Mouse (Mus musculus): ENCODE results near the gene Gatad2b. TPM values are rescaled to one million over a fixed set of nuclear protein-coding genes. Genes with fewer than 3 reads are reported as not detected.
"Not testable (repeated sequence)": the region's sequence is repeated elsewhere in the genome, so short reads cannot be mapped to it uniquely, and the experiment has no call there.

Gene Gatad2b
- 14.3 and 15.6 TPM in 2 replicates for polyA plus RNA-seq (2016; fragmentation: Nextera tagmentation; extraction: Ambion mirVana)

GRCm38 (mm10) chr3:90292345-90293275, at the start of gene Gatad2b:
TSS of gene Gatad2b (plus strand) at chr3:90293178.
- Histone ChIP-seq H3K27me3 (ENCODE audit: low read depth, poor library complexity, severe bottlenecking) (no peaks in the 10 kb centered on the region), H3K36me3 (peaks cover 20% of the 10 kb centered on the region), H3K9me3 (replicated peaks) (no peaks in the 10 kb centered on the region), H3K4me1 (peaks cover 16% of the 10 kb centered on the region), H3K4me3 (peak within 1 kb of the TSS; percentile 86), H3K27ac (peak within 1 kb of the TSS; percentile 98)
- DNase-seq (ENCODE audit: low spot score) = peak; percentile 100
- under 1% methylated on average over 47 of the region's 47 CpGs for WGBS

GRCm38 (mm10) chr3:90245406-90245805, 47.6 kb upstream of the Gatad2b start:
- Histone ChIP-seq H3K27ac (no peak overlapping the region), H3K36me3 (peaks cover 11% of the 10 kb centered on the region), H3K4me1 (peaks cover 41% of the 10 kb centered on the region), H3K9me3 (replicated peaks) (no peaks in the 10 kb centered on the region), H3K4me3 (no peak overlapping the region), H3K27me3 (ENCODE audit: low read depth, poor library complexity, severe bottlenecking) (peaks cover 7% of the 10 kb centered on the region; the same call in 1 of the 2 replicates)
- WGBS = 93% methylated on average over 2 of the region's 2 CpGs
- DNase-seq (ENCODE audit: low spot score) = no peak

GRCm38 (mm10) chr3:90247630-90247959, 45.4 kb upstream of the Gatad2b start:
- under 1% methylated on average over 3 of the region's 3 CpGs for WGBS
- H3K36me3 ChIP-seq = peaks cover 25% of the 10 kb centered on the region
- no peak for DNase-seq (ENCODE audit: low spot score)
- H3K4me3 ChIP-seq = peak overlapping the region; percentile 72
- H3K4me1 ChIP-seq = peaks cover 34% of the 10 kb centered on the region
- peak overlapping the region; percentile 93 for H3K27ac ChIP-seq
- no peaks in the 10 kb centered on the region for H3K9me3 ChIP-seq (replicated peaks)
- no peaks in the 10 kb centered on the region for H3K27me3 ChIP-seq (ENCODE audit: low read depth, poor library complexity, severe bottlenecking)

- H3K27ac ChIP-seq = peak within 1 kb of the TSS; percentile 93
- WGBS = under 1% methylated on average over 38 of the region's 44 CpGs
- peak; percentile 94 for DNase-seq (ENCODE audit: low spot score)
- H3K27me3 ChIP-seq (ENCODE audit: low read depth, poor library complexity, severe bottlenecking) = no peaks in the 10 kb centered on the region
- peaks cover 25% of the 10 kb centered on the region for H3K36me3 ChIP-seq
- H3K4me3 ChIP-seq = peak within 1 kb of the TSS; percentile 72
- peaks cover 28% of the 10 kb centered on the region for H3K4me1 ChIP-seq
- H3K9me3 ChIP-seq (replicated peaks) = no peaks in the 10 kb centered on the region
Measured at GRCm38 (mm10) chr3:90247960-90248745, 44.8 kb upstream of the Gatad2b start, which contains the start of gene Slc39a1. TSS of gene Slc39a1 (plus strand) at chr3:90248172.

GRCm38 (mm10) chr3:90248746-90249100, 44.3 kb upstream of the Gatad2b start:
- Histone ChIP-seq H3K36me3 (peaks cover 25% of the 10 kb centered on the region), H3K4me3 (peak overlapping the region; percentile 72), H3K27me3 (ENCODE audit: low read depth, poor library complexity, severe bottlenecking) (no peaks in the 10 kb centered on the region), H3K9me3 (replicated peaks) (no peaks in the 10 kb centered on the region), H3K4me1 (peaks cover 26% of the 10 kb centered on the region), H3K27ac (peak overlapping the region; percentile 93)
- WGBS = 10% methylated on average over 10 of the region's 10 CpGs
- no peak for DNase-seq (ENCODE audit: low spot score)

GRCm38 (mm10) chr3:90250791-90251190, 42.2 kb upstream of the Gatad2b start:
- Histone ChIP-seq H3K9me3 (replicated peaks) (no peaks in the 10 kb centered on the region), H3K4me1 (peaks cover 36% of the 10 kb centered on the region), H3K27ac (no peak overlapping the region), H3K27me3 (ENCODE audit: low read depth, poor library complexity, severe bottlenecking) (no peaks in the 10 kb centered on the region), H3K4me3 (no peak overlapping the region), H3K36me3 (peaks cover 25% of the 10 kb centered on the region)
- 88% methylated on average over 6 of the region's 6 CpGs for WGBS
- DNase-seq (ENCODE audit: low spot score) = no peak

GRCm38 (mm10) chr3:90251731-90252226, 41.2 kb upstream of the Gatad2b start:
- not testable (repeated sequence) for H3K27ac ChIP-seq; H3K9me3 ChIP-seq (replicated peaks); H3K4me3 ChIP-seq; H3K27me3 ChIP-seq (ENCODE audit: low read depth, poor library complexity, severe bottlenecking); DNase-seq (ENCODE audit: low spot score)
- WGBS = 94% methylated on average over 11 of the region's 12 CpGs
- H3K4me1 ChIP-seq = peaks cover 42% of the 10 kb centered on the region
- H3K36me3 ChIP-seq = peaks cover 34% of the 10 kb centered on the region

GRCm38 (mm10) chr3:90252659-90253058, 40.3 kb upstream of the Gatad2b start:
- not testable (repeated sequence) for H3K9me3 ChIP-seq (replicated peaks); H3K27me3 ChIP-seq (ENCODE audit: low read depth, poor library complexity, severe bottlenecking); H3K27ac ChIP-seq; H3K4me3 ChIP-seq; DNase-seq (ENCODE audit: low spot score)
- Histone ChIP-seq H3K36me3 (peaks cover 43% of the 10 kb centered on the region), H3K4me1 (peaks cover 39% of the 10 kb centered on the region)
- 97% methylated on average over 2 of the region's 2 CpGs for WGBS

- H3K9me3 ChIP-seq (replicated peaks); DNase-seq (ENCODE audit: low spot score); H3K27me3 ChIP-seq (ENCODE audit: low read depth, poor library complexity, severe bottlenecking); H3K4me3 ChIP-seq; H3K27ac ChIP-seq: not testable (repeated sequence)
- H3K4me1 ChIP-seq = peaks cover 37% of the 10 kb centered on the region
- 79% methylated on average over 1 of the region's 1 CpGs for WGBS
- H3K36me3 ChIP-seq = peaks cover 48% of the 10 kb centered on the region
Measured at GRCm38 (mm10) chr3:90253174-90253573, 39.8 kb upstream of the Gatad2b start.

- Histone ChIP-seq H3K4me1 (peaks cover 30% of the 10 kb centered on the region), H3K27ac (peak within 1 kb of the TSS; percentile 91), H3K9me3 (replicated peaks) (no peaks in the 10 kb centered on the region), H3K27me3 (ENCODE audit: low read depth, poor library complexity, severe bottlenecking) (no peaks in the 10 kb centered on the region), H3K4me3 (peak within 1 kb of the TSS; percentile 87), H3K36me3 (peaks cover 55% of the 10 kb centered on the region)
- DNase-seq (ENCODE audit: low spot score) = peak; percentile 93
- 2% methylated on average over 40 of the region's 40 CpGs for WGBS
Measured at GRCm38 (mm10) chr3:90253653-90254418, 39.1 kb upstream of the Gatad2b start, which contains the start of gene Crtc2. TSS of gene Crtc2 (plus strand) at chr3:90254163.

GRCm38 (mm10) chr3:90254419-90255193, 38.4 kb upstream of the Gatad2b start:
- H3K27ac ChIP-seq = peak overlapping the region; percentile 91
- peak; percentile 47 for DNase-seq (ENCODE audit: low spot score)
- peaks cover 59% of the 10 kb centered on the region for H3K36me3 ChIP-seq
- no peaks in the 10 kb centered on the region for H3K27me3 ChIP-seq (ENCODE audit: low read depth, poor library complexity, severe bottlenecking)
- peaks cover 26% of the 10 kb centered on the region for H3K4me1 ChIP-seq
- WGBS = 1% methylated on average over 41 of the region's 41 CpGs
- peak overlapping the region; percentile 87 for H3K4me3 ChIP-seq
- H3K9me3 ChIP-seq (replicated peaks) = no peaks in the 10 kb centered on the region

GRCm38 (mm10) chr3:90255194-90255565, 37.8 kb upstream of the Gatad2b start:
- DNase-seq (ENCODE audit: low spot score) = no peak
- Histone ChIP-seq H3K9me3 (replicated peaks) (no peaks in the 10 kb centered on the region), H3K36me3 (peaks cover 60% of the 10 kb centered on the region), H3K4me1 (peaks cover 26% of the 10 kb centered on the region), H3K27ac (peak overlapping the region; percentile 91), H3K27me3 (ENCODE audit: low read depth, poor library complexity, severe bottlenecking) (no peaks in the 10 kb centered on the region), H3K4me3 (peak overlapping the region; percentile 87)
- 19% methylated on average over 2 of the region's 2 CpGs for WGBS

Data from limb, embryonic 10.5 days (tissue).